Mouse (Mus musculus): ENCODE results near the gene Ccdc190. TPM values are rescaled to one million over a fixed set of nuclear protein-coding genes. Genes with fewer than 3 reads are reported as not detected.

Ccdc190 gene
- polyA plus RNA-seq, 1 experiment: 0.48 TPM

DNA sequence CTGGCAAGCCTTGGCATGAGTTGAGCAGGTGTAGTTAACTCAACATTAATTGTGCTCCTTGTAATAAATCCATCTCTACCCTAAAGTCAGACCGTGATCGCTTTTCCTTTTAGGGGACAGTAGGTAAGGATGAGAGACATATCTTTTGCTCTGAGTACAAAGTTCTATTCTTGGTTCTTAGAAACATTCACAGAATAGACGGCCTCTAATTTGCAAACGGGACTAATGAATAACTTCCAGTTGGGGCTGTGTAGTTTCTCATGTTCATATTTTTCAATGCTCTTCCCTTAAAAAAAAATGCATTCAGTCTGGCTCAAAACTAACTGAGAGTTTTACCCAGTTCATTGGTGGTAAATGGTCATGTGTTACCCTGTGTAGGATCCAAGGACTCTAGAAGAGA is 42.5 kb downstream of the Ccdc190 start:
- no peaks in the 10 kb centered on the region for H3K36me3 ChIP-seq (ENCODE audit: control insufficient read depth, insufficient read depth, low read length)
- H3K4me1 ChIP-seq (ENCODE audit: control insufficient read depth, insufficient read depth, low read length): peaks cover 3% of the 10 kb centered on the region
- no peak overlapping the region for H3K4me3 ChIP-seq (ENCODE audit: control insufficient read depth, low read depth, low read length)
- H3K27me3 ChIP-seq (ENCODE audit: control insufficient read depth, insufficient read depth, low read length): no peaks in the 10 kb centered on the region
- no peak overlapping the region for H3K27ac ChIP-seq (ENCODE audit: control insufficient read depth, insufficient read depth, low read depth, low read length)
- no peak for TF ChIP-seq CTCF (IDR thresholded peaks at IDR 0.05; ENCODE audit: control insufficient read depth, insufficient read depth, insufficient replicate concordance, low read depth, low read length)
- TF ChIP-seq POLR2A (IDR thresholded peaks at IDR 0.05; ENCODE audit: control insufficient read depth, low read depth, low read length): no peak

DNA sequence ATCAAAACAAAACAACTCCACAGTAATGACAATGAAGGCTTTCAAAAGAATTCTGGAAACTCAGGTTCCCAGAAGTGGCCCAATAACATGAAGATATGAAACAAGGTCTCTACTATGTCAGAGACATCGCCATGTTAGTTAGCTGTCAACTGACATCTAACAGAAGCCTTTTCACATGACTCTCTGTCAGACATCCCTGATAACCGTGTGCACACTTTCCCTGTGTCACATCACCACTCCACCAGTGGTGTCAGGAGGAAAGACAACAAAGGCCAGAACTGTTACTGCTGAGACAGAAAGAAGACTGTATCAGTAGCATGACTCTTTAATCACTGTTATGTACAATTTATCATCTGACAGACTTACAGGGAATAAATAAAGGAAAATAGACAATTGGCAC is 43.5 kb downstream of the Ccdc190 start:
- Histone ChIP-seq H3K36me3 (ENCODE audit: control insufficient read depth, insufficient read depth, low read length) (no peaks in the 10 kb centered on the region), H3K4me3 (ENCODE audit: control insufficient read depth, low read depth, low read length) (no peak overlapping the region), H3K27ac (ENCODE audit: control insufficient read depth, insufficient read depth, low read depth, low read length) (no peak overlapping the region), H3K4me1 (ENCODE audit: control insufficient read depth, insufficient read depth, low read length) (peaks cover 3% of the 10 kb centered on the region), H3K27me3 (ENCODE audit: control insufficient read depth, insufficient read depth, low read length) (no peaks in the 10 kb centered on the region)
- TF ChIP-seq POLR2A (IDR thresholded peaks at IDR 0.05; ENCODE audit: control insufficient read depth, low read depth, low read length) (no peak), CTCF (IDR thresholded peaks at IDR 0.05; ENCODE audit: control insufficient read depth, insufficient read depth, insufficient replicate concordance, low read depth, low read length) (no peak)

DNA sequence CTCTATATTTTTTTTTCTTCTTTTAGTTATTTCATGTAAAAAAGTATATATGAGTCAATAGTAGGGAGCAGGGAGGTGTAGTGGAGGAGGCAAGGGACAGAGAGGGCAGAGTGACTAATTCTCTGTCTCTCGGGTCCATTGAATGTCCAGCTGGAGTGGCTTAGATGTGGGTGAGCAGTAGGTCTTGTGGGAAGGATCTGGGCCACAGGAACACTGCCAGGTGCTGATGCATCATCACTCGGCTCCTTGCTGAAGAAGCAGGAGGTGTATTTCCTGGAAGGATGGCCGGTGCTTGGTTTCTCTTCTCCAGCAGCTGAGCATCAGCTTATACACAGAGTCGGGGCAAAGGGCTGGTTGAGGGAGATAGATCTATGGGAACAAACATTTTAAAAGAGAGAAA is 49.2 kb downstream of the Ccdc190 start:
- Histone ChIP-seq H3K27me3 (ENCODE audit: control insufficient read depth, insufficient read depth, low read length) (no peaks in the 10 kb centered on the region), H3K27ac (ENCODE audit: control insufficient read depth, insufficient read depth, low read depth, low read length) (no peak overlapping the region), H3K4me3 (ENCODE audit: control insufficient read depth, low read depth, low read length) (no peak overlapping the region), H3K36me3 (ENCODE audit: control insufficient read depth, insufficient read depth, low read length) (no peaks in the 10 kb centered on the region), H3K4me1 (ENCODE audit: control insufficient read depth, insufficient read depth, low read length) (no peaks in the 10 kb centered on the region)
- no peak for TF ChIP-seq POLR2A (IDR thresholded peaks at IDR 0.05; ENCODE audit: control insufficient read depth, low read depth, low read length)

Other genes starting within 250 kb of the Ccdc190 start
- 0.49 and 0.53 TPM in 2 replicates for gene Rgs4, start 181.0 kb upstream of the Ccdc190 start, polyA plus RNA-seq (2012; rRNA removed)
- gene Hsd17b7, start 40.6 kb downstream of the Ccdc190 start, polyA plus RNA-seq (2012; rRNA removed): 2.5 and 3.3 TPM in 2 replicates
- gene Ddr2, start 182.1 kb downstream of the Ccdc190 start, polyA plus RNA-seq (2012; rRNA removed): 1.8 TPM in 2 replicates
- gene Uap1, start 246.3 kb downstream of the Ccdc190 start, polyA plus RNA-seq (2012; rRNA removed): 9.5 and 9.6 TPM in 2 replicates

Measured in testis, adult 2 months (tissue).